ENCODE assay signal across 12 mouse cellular contexts in genomic region chr2:152359616-152360015, GRCm38 (mm10). TPM values are rescaled to one million over a fixed set of nuclear protein-coding genes. Genes with fewer than 3 reads are reported as not detected.
DNase-seq lines count a peak whose midpoint lies in the region; ATAC-seq and TF ChIP-seq lines count a peak whose summit lies in the region.
"Had no signal": no experiment of that assay in that cellular context is flagged by ENCODE, and none has a peak within 500 bp of the region (broad histone marks: within the 10 kb centered on the region; RNA-seq: fewer than 3 reads in every experiment).

No protein-coding gene starts in this region.

- no peak overlapping the region for H3K9ac ChIP-seq in heart, embryonic 15.5 days
- no peak overlapping the region for H3K9ac ChIP-seq in stomach, embryonic 15.5 days
- H3K9ac ChIP-seq in midbrain, embryonic 11.5 days (ENCODE audit: low read length), result no peak overlapping the region
- H3K9ac ChIP-seq: forebrain, postnatal 0 days; liver, embryonic 13.5 days had no signal

- peak overlapping the region; percentile 67; the same call in 1 of the 2 replicates for H3K27ac ChIP-seq in heart, embryonic 15.5 days
- H3K27ac ChIP-seq in stomach, embryonic 15.5 days, result no peak overlapping the region; the same call in 1 of the 2 replicates
- no peak overlapping the region for H3K27ac ChIP-seq in midbrain, embryonic 11.5 days (ENCODE audit: low read depth, low read length)
- H3K27ac ChIP-seq: hindbrain, embryonic 10.5 days; liver, embryonic 13.5 days had no signal

- ATAC-seq in heart, embryonic 15.5 days (replicated peaks; ENCODE audit: insufficient number of reproducible peaks, insufficient read depth, low FRiP score, low read depth), result no peak
- 0 out of 2 replicates have a peak, but pooled peaks have one; percentile 17 for ATAC-seq in stomach, embryonic 15.5 days (ENCODE audit: insufficient read depth, low FRiP score, low read depth)
- ATAC-seq in midbrain, embryonic 11.5 days (ENCODE audit: low FRiP score), result no peak
- ATAC-seq: forebrain, postnatal 0 days had no signal

- peak; percentile 25 to 46 for DNase-seq in lung, adult 18-20 months
- DNase-seq in lung, adult 2 months, result no peak
- peak; percentile 46 for DNase-seq in kidney, postnatal 10 days
- DNase-seq in adrenal gland, adult 2 months, result no peak
- DNase-seq in adrenal gland, adult 8-10 months, result no peak
- no peak for DNase-seq in midbrain, embryonic 11.5 days (ENCODE audit: low spot score, missing footprints)
- DNase-seq: forebrain, postnatal 0 days; liver, embryonic 13.5 days had no signal

- no peak for TF ChIP-seq POLR2A in lung, adult 2 months (IDR thresholded peaks at IDR 0.05; ENCODE audit: borderline replicate concordance, extremely low read depth, low read depth, low read length)

- WGBS in lung, adult 2 months, result 48% methylated on average over 5 of the region's 5 CpGs
- WGBS in heart, embryonic 15.5 days, result 50% methylated on average over 5 of the region's 5 CpGs
- 48% methylated on average over 5 of the region's 5 CpGs for WGBS in stomach, embryonic 15.5 days
- WGBS in midbrain, embryonic 11.5 days, result 86% methylated on average over 5 of the region's 5 CpGs

- no peak overlapping the region for H3K4me3 ChIP-seq in lung, adult 2 months (replicated peaks; ENCODE audit: extremely low read depth, low read depth, low read length)
- no peak overlapping the region for H3K4me3 ChIP-seq in heart, embryonic 15.5 days
- no peak overlapping the region for H3K4me3 ChIP-seq in stomach, embryonic 15.5 days (replicated peaks)
- no peak overlapping the region for H3K4me3 ChIP-seq in midbrain, embryonic 11.5 days (ENCODE audit: low read depth, low read length)
- H3K4me3 ChIP-seq: hindbrain, embryonic 10.5 days; liver, embryonic 13.5 days had no signal

- H3K4me2 ChIP-seq in heart, embryonic 15.5 days, result no peak overlapping the region
- no peak overlapping the region for H3K4me2 ChIP-seq in stomach, embryonic 15.5 days
- H3K4me2 ChIP-seq in midbrain, embryonic 11.5 days, result no peak overlapping the region
- H3K4me2 ChIP-seq: liver, embryonic 13.5 days had no signal

- H3K9me3 ChIP-seq in heart, embryonic 15.5 days (replicated peaks), result no peaks in the 10 kb centered on the region
- H3K9me3 ChIP-seq in stomach, embryonic 15.5 days, result no peaks in the 10 kb centered on the region
- no peaks in the 10 kb centered on the region for H3K9me3 ChIP-seq in midbrain, embryonic 11.5 days (ENCODE audit: control insufficient read depth, low read length)
- H3K9me3 ChIP-seq: hindbrain, embryonic 10.5 days; liver, embryonic 13.5 days had no signal

- no peaks in the 10 kb centered on the region for H3K36me3 ChIP-seq in heart, embryonic 15.5 days
- no peaks in the 10 kb centered on the region for H3K36me3 ChIP-seq in stomach, embryonic 15.5 days
- H3K36me3 ChIP-seq in midbrain, embryonic 11.5 days (ENCODE audit: control insufficient read depth, insufficient read depth, low read length), result no peaks in the 10 kb centered on the region
- H3K36me3 ChIP-seq: hindbrain, embryonic 10.5 days; liver, embryonic 13.5 days had no signal

- H3K27me3 ChIP-seq in heart, embryonic 15.5 days, result no peaks in the 10 kb centered on the region
- H3K27me3 ChIP-seq in stomach, embryonic 15.5 days (replicated peaks), result no peaks in the 10 kb centered on the region
- no peaks in the 10 kb centered on the region for H3K27me3 ChIP-seq in midbrain, embryonic 11.5 days (ENCODE audit: control insufficient read depth, insufficient read depth, low read length)
- H3K27me3 ChIP-seq: liver, embryonic 13.5 days had no signal

- TF ChIP-seq CTCF in lung, adult 2 months (IDR thresholded peaks at IDR 0.05; ENCODE audit: insufficient read depth, low read length), result no peak

- peaks cover 11% of the 10 kb centered on the region for H3K4me1 ChIP-seq in lung, adult 2 months (ENCODE audit: control insufficient read depth, insufficient read depth, low read length)
- peaks cover 24% of the 10 kb centered on the region for H3K4me1 ChIP-seq in heart, embryonic 15.5 days (replicated peaks)
- H3K4me1 ChIP-seq in stomach, embryonic 15.5 days, result peaks cover 8% of the 10 kb centered on the region; the same call in 1 of the 2 replicates
- no peaks in the 10 kb centered on the region for H3K4me1 ChIP-seq in midbrain, embryonic 11.5 days (ENCODE audit: control insufficient read depth, insufficient read depth, low read length)

RNA-seq across cellular contexts. Expression of gene Trib3, which starts 15.8 kb away (rescaled TPM):
- polyA plus RNA-seq in lung, adult 2 months (2012; rRNA removed), result 6.1 and 6.9 TPM in 2 replicates
- 2.9 and 3.1 TPM in 2 replicates for polyA plus RNA-seq in heart, embryonic 15.5 days (2015; fragmentation: Nextera tagmentation; extraction: Ambion mirVana)
- polyA plus RNA-seq in stomach, embryonic 15.5 days (2015; fragmentation: Nextera tagmentation; extraction: Ambion mirVana), result 2.1 and 2.2 TPM in 2 replicates
- total RNA-seq in adrenal gland, adult 2 months (2021), result 10 to 100 TPM in 1 of 2 experiments, 1 to 10 TPM in 1; 2.8 to 23.9 TPM
- polyA plus RNA-seq in adrenal gland, adult 2 months (2012; rRNA removed), result 5.8 and 6.9 TPM in 2 replicates
- total RNA-seq in adrenal gland, adult 8-10 months (2022), result 10 to 100 TPM in 2 of 4 experiments, 1 to 10 TPM in 2; 2.8 to 11.3 (median 6.9) TPM
- polyA plus RNA-seq in midbrain, embryonic 11.5 days (2014; fragmentation: Nextera tagmentation; extraction: Ambion mirVana), result 1.1 and 1.2 TPM in 2 replicates

RNA-seq across cellular contexts. Expression of gene Nrsn2, which starts 16.8 kb away (rescaled TPM):
- 0.17 TPM in 1 of 2 replicates, not detected in the other for polyA plus RNA-seq in lung, adult 2 months (2012; rRNA removed)
- 1.6 and 2.1 TPM in 2 replicates for polyA plus RNA-seq in heart, embryonic 15.5 days (2015; fragmentation: Nextera tagmentation; extraction: Ambion mirVana)
- 2.0 and 2.3 TPM in 2 replicates for polyA plus RNA-seq in stomach, embryonic 15.5 days (2015; fragmentation: Nextera tagmentation; extraction: Ambion mirVana)
- 1 to 10 TPM; 3.9 to 5.0 TPM for total RNA-seq in adrenal gland, adult 2 months (2021)
- 7.4 and 8.4 TPM in 2 replicates for polyA plus RNA-seq in adrenal gland, adult 2 months (2012; rRNA removed)
- 10 to 100 TPM in 1 of 4 experiments, 1 to 10 TPM in 3; 5.3 to 11.3 (median 8.1) TPM for total RNA-seq in adrenal gland, adult 8-10 months (2022)
- polyA plus RNA-seq in midbrain, embryonic 11.5 days (2014; fragmentation: Nextera tagmentation; extraction: Ambion mirVana), result 5.3 and 6.2 TPM in 2 replicates
- polyA plus RNA-seq: activated CD4-positive, CD25-positive, alpha-beta regulatory T cell, adult 4 months had no signal

RNA-seq across cellular contexts. Expression of gene Rbck1, which starts 27.2 kb away (rescaled TPM):
- polyA plus RNA-seq in lung, adult 2 months (2012; rRNA removed), result 268 and 356 TPM in 2 replicates
- polyA plus RNA-seq in heart, embryonic 15.5 days (2015; fragmentation: Nextera tagmentation; extraction: Ambion mirVana), result 54.3 and 79.1 TPM in 2 replicates
- polyA plus RNA-seq in stomach, embryonic 15.5 days (2015; fragmentation: Nextera tagmentation; extraction: Ambion mirVana), result 81.9 and 86.5 TPM in 2 replicates
- 100 to 1,000 TPM; 103 to 107 TPM for total RNA-seq in adrenal gland, adult 2 months (2021)
- 328 and 381 TPM in 2 replicates for polyA plus RNA-seq in adrenal gland, adult 2 months (2012; rRNA removed)
- 100 to 1,000 TPM; 120 to 169 (median 145) TPM for total RNA-seq in adrenal gland, adult 8-10 months (2022)
- 62.0 and 70.1 TPM in 2 replicates for polyA plus RNA-seq in midbrain, embryonic 11.5 days (2014; fragmentation: Nextera tagmentation; extraction: Ambion mirVana)

RNA-seq across cellular contexts. Expression of gene Sox12, which starts 38.2 kb away (rescaled TPM):
- polyA plus RNA-seq in lung, adult 2 months (2012; rRNA removed), result 5.6 and 5.8 TPM in 2 replicates
- polyA plus RNA-seq in heart, embryonic 15.5 days (2015; fragmentation: Nextera tagmentation; extraction: Ambion mirVana), result 6.5 and 7.0 TPM in 2 replicates
- polyA plus RNA-seq in stomach, embryonic 15.5 days (2015; fragmentation: Nextera tagmentation; extraction: Ambion mirVana), result 7.2 and 8.0 TPM in 2 replicates
- total RNA-seq in adrenal gland, adult 2 months (2021), result 10 to 100 TPM in 1 of 2 experiments, 1 to 10 TPM in 1; 6.2 to 11.0 TPM
- polyA plus RNA-seq in adrenal gland, adult 2 months (2012; rRNA removed), result 13.7 and 15.9 TPM in 2 replicates
- 10 to 100 TPM in 3 of 4 experiments, 1 to 10 TPM in 1; 9.9 to 16.8 (median 12.6) TPM for total RNA-seq in adrenal gland, adult 8-10 months (2022)
- polyA plus RNA-seq in midbrain, embryonic 11.5 days (2014; fragmentation: Nextera tagmentation; extraction: Ambion mirVana), result 16.9 and 17.8 TPM in 2 replicates

RNA-seq across cellular contexts. Expression of gene Zcchc3, which starts 55.2 kb away (rescaled TPM):
- 5.1 and 5.8 TPM in 2 replicates for polyA plus RNA-seq in lung, adult 2 months (2012; rRNA removed)
- 30.8 and 31.7 TPM in 2 replicates for polyA plus RNA-seq in heart, embryonic 15.5 days (2015; fragmentation: Nextera tagmentation; extraction: Ambion mirVana)
- 40.0 and 40.1 TPM in 2 replicates for polyA plus RNA-seq in stomach, embryonic 15.5 days (2015; fragmentation: Nextera tagmentation; extraction: Ambion mirVana)
- total RNA-seq in adrenal gland, adult 2 months (2021), result 1 to 10 TPM; 5.4 to 7.8 TPM
- 3.3 and 3.7 TPM in 2 replicates for polyA plus RNA-seq in adrenal gland, adult 2 months (2012; rRNA removed)
- 10 to 100 TPM in 1 of 4 experiments, 1 to 10 TPM in 3; 7.9 to 11.2 (median 9.2) TPM for total RNA-seq in adrenal gland, adult 8-10 months (2022)
- polyA plus RNA-seq in midbrain, embryonic 11.5 days (2014; fragmentation: Nextera tagmentation; extraction: Ambion mirVana), result 52.0 and 55.0 TPM in 2 replicates

Comparison
In these comparisons a context has a peak if more than half of its experiments do, and no peak if none do; other contexts are left out.
1. DNase-seq: peak in lung, adult 18-20 months (2 of 2) and kidney, postnatal 10 days (single experiment); none in lung, adult 2 months (single experiment), adrenal gland, adult 2 months (single experiment), adrenal gland, adult 8-10 months (single experiment) and midbrain, embryonic 11.5 days (single experiment).